Mouse (Mus musculus) erythroblast, adult 5-6 weeks (primary cell): Measurements from ENCODE around the gene 1300017J02Rik. TPM values are rescaled to one million over a fixed set of nuclear protein-coding genes. Genes with fewer than 3 reads are reported as not detected.
"Not testable (repeated sequence)": the region's sequence is repeated elsewhere in the genome, so short reads cannot be mapped to it uniquely, and the experiment has no call there.

Experiments
- ATAC-seq: replicated peaks from 2 replicates; pipeline ENCODE4 v1.8.0; 2016; ENCODE audit warnings: moderate number of reproducible peaks, mild to moderate bottlenecking, moderate TSS enrichment, inconsistent platforms; ENCODE audit not compliant: poor library complexity, low FRiP score, severe bottlenecking
- total RNA-seq, 2 experiments: library from RNA; stranded (forward) in 1 of 2; stranded (reverse) in 1 of 2; fragments of 150-400 nt in 1 of 2; fragments of 200-764, 138-1000 nt in 1 of 2; gene quantifications; 2 replicates each; pipeline versions ENCODE4 v1.2.3 to v1.2.4; 2015 to 2017; ENCODE audit warnings: low replicate concordance in 2 of 2

Gene 1300017J02Rik
- total RNA-seq (2015; ENCODE audit: low replicate concordance) = 403 and 418 TPM in 2 replicates
- 508 and 583 TPM in 2 replicates for total RNA-seq (2017; ENCODE audit: low replicate concordance)

- peak; percentile 94 for ATAC-seq
These were observed at the start of gene 1300017J02Rik, which contains the start of gene Topbp1 for GRCm38 (mm10) chr9:103304927-103305326. Gene 1300017J02Rik, minus strand, starts transcription at chr9:103305082. Gene Topbp1, plus strand, starts transcription at chr9:103305215.

- ATAC-seq = not testable (repeated sequence)
These were observed 48.8 kb upstream of the 1300017J02Rik start for GRCm38 (mm10) chr9:103353500-103354260.

DNA sequence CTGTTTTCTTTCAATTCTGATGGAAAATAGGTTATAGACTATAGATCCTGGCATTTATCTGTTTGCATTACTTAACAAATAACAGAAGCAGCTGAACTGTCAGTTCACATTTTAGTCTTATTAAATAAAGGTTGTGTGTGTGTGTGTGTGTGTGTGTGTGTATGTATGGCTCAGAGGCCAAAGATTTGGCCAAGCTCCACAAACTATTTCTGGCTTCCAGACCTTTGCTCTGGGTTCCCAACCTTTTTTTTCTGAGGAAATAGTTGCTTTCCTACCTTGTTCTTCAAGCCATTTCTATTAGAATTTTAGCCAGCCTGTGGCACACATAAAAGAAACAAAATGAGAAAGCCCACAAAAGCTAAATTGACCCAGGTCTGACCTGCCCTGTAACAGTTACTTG lies 43.9 kb upstream of the 1300017J02Rik start:
- no peak for ATAC-seq

GRCm38 (mm10) chr9:103347996-103348490 lies 43.2 kb upstream of the 1300017J02Rik start:
- ATAC-seq = no peak

DNA sequence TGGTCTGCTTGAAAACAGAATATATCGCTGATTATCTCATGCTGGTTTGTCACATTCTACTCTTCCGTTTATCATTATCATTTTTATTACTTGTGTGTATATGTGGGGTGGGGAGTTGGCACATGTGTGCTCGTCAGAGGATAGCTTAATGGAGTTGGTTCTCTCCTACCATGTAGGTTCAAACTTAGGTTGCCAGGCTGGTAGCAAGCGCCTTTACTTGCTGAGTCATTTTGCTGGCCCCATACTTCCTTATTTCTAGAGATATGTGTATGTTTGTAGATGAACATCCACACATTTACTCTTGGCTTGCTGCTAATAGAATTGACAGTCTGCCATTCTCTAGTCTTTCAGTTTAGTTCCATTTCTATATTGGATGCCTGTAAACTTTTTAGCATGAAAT lies 42.2 kb upstream of the 1300017J02Rik start:
- ATAC-seq = peak; percentile 65; the same call in 1 of the 2 replicates

DNA sequence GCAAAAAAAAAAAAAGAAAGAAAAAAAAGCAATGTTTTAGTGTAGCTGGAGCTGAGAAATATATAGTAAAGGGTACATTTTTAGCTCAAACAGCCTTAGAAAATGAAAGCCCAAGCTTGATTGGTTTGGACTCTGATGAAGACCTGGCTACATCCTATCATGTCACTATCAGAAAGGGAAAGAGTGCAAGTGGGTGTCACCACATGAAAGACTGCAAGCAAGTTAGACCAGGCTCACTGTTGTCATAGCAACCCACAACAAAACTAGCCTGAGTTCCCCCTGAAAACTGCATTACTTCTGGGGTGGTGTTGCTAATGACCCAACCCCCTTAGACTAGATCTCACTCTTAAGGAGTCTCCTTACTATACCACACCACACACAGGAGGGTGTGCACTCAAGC lies 32.0 kb upstream of the 1300017J02Rik start:
- ATAC-seq = no peak

DNA sequence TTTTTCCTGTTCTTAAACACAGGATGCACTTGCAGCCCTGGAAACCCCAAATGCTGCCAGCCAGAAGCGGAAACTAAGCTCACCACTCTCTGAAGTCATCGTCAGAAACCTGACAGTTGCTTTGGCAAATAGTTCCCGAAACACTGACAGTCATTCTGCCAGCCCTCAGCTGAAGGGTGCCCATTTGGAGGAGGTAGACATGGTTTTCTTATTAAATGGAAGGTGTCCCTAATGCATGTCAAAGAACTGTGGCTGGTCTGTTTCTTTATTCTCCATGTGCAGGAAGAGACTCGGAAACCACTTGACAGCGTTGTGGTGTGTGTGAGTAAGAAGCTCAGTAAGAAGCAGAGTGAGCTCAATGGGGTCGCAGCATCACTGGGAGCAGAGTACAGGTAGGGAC lies 27.8 kb upstream of the 1300017J02Rik start:
- no peak for ATAC-seq

DNA sequence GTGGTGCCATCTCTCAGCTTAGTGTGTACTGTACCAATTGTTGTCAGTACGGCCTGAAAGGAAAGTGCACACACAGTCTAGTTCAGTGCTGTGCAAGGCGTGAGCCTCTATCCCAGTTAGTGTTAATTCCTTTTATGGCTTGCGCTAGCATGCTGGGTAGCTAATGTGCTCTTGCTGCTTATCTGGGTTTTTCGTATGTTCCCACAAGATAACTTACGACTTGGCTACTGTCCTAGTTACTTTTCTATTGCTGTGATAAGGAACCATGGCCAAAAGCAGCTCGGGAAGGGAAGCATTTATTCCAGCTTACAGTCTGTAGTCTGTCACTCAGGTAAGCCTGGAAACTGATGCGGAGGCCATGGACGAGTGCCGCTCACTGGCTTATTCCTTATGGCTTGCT lies 21.6 kb upstream of the 1300017J02Rik start:
- peak; percentile 95 for ATAC-seq

DNA sequence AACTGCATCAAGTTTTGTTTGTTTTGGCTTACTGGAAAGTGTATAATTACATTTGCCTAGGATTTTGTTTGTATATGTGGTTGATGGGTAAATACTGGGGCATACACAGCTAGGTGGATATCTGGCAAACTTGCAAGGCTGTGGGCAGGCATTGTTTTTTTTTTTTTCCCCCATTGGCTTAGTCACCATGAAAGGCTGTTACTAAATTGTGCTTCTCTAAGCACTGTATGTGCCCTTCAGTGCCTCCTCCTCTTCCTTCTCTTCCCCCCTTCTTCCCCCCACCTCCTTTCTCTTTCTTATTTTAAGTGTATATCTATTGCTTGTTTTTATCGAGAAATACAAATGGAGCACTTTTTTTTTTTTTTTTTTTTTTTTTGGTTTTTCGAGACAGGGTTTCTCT lies 19.8 kb upstream of the 1300017J02Rik start:
- ATAC-seq = no peak

- ATAC-seq = no peak
These were observed 5.0 kb upstream of the 1300017J02Rik start for GRCm38 (mm10) chr9:103309832-103310231.

GRCm38 (mm10) chr9:103305332-103306041 lies 605 bp upstream of the 1300017J02Rik start:
- ATAC-seq = 0 out of 2 replicates have a peak, but pooled peaks have one; percentile 20

DNA sequence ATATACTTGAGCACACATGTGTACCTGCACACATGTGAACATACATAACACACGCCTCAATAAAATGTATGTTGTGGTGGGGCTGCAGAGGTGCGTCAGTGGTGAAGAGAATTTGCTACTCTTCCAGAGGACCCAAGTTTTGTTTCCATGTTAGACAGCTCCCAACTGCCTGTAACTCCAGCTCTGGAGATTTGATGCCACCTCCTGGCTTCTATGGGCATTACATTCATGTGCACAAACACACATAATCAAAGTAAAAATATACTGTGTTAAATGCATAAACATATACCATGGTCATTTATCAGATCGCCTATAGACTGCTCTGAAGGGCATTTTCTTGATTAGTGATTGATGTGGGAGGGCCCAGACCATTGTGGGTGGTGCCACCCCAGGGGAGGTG lies 2.2 kb downstream of the 1300017J02Rik start:
- ATAC-seq = peak; percentile 69

- no peak for ATAC-seq
These were observed 2.6 kb downstream of the 1300017J02Rik start for GRCm38 (mm10) chr9:103302239-103302638.

- ATAC-seq = 0 out of 2 replicates have a peak, but pooled peaks have one; percentile 35
These were observed 3.8 kb downstream of the 1300017J02Rik start for GRCm38 (mm10) chr9:103301086-103301485.

GRCm38 (mm10) chr9:103294507-103294906 lies 10.4 kb downstream of the 1300017J02Rik start:
- ATAC-seq = no peak

DNA sequence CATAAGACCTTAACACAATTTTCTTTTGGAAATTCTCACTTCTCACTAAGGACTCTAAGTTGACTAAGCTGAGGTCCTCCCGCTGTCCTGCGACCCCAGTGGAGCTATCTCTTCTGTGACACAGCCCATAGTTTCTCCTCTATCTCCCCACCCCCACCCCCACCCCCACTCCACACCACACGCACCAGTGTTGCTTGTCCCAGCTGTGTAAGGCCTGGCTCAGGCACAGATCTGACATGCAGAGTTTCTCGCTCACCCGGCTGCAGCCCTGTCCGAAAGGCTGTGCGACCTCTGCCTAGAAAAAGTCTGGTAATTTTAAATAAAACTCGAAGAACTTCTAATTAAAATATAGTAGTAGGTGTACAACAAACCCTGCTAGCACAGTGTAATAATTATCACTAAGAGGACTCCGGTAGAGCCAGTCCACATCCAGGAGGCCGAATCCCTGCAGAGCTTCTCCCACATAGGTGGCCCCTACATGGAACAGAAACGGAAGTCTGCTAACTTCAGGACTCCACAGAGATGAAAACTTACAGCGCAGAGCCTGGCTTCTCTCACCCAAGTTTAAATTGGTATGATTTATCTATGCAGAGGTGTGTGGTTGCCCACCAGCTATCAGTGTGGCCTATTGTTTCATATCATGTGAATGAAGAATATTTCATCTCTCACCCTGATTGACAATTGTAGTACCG lies 16.2 kb downstream of the 1300017J02Rik start:
- ATAC-seq = peak; percentile 37

GRCm38 (mm10) chr9:103287840-103288488 lies 16.9 kb downstream of the 1300017J02Rik start:
- ATAC-seq = peak; percentile 93

DNA sequence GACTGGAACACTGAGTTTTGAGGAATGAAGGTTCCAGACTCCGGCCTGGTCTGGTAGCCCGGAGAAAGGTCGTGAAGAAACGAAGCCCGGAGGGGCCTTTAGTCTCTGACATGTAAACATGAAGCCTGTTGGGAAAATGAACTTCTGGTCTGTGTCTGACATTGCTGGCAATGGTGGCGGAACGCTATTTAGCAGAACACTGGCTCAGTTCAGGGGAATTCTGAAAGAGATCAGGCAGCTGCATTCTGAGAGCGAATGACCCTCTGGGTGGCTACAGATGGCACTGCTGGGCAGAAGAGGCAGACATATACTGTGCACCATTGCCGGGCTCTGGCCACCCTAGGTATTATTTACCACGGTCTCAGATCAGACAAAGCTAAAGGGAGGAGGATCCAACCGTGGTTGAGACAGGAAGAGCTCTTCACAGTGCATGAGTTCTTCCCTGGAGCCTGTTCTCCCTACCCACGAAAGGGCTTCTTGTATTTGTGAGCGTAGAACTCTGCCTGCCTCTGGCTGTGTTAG lies 17.9 kb downstream of the 1300017J02Rik start:
- ATAC-seq = peak; percentile 29

DNA sequence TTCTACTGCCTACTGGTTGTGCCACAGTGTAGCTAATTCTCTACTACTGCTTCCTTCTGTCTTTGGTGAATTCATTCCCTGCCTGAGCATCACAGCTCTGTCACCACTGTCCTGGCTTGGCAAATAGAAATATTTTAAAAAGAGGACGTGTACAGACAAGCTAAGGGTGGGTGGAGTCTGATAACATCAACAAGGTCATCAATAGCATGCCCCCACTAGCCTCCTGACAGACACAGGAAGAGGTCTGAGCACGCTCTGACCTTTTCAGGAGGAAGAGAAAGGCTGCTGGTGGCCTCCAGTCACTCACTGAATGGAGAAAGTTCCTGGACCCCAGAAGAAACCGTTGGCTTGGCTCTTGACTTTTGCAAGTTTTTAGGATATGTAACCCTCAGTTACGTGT lies 18.5 kb downstream of the 1300017J02Rik start:
- 0 out of 2 replicates have a peak, but pooled peaks have one; percentile 9 for ATAC-seq
